Mouse (Mus musculus): Measurements from ENCODE around the gene Zdhhc24. TPM values are rescaled to one million over a fixed set of nuclear protein-coding genes. Genes with fewer than 3 reads are reported as not detected.
"Not testable (repeated sequence)": the region's sequence is repeated elsewhere in the genome, so short reads cannot be mapped to it uniquely, and the experiment has no call there.

Zdhhc24 gene
- polyA plus RNA-seq, 1 experiment from 2014 or later = 11.6 TPM

DNA sequence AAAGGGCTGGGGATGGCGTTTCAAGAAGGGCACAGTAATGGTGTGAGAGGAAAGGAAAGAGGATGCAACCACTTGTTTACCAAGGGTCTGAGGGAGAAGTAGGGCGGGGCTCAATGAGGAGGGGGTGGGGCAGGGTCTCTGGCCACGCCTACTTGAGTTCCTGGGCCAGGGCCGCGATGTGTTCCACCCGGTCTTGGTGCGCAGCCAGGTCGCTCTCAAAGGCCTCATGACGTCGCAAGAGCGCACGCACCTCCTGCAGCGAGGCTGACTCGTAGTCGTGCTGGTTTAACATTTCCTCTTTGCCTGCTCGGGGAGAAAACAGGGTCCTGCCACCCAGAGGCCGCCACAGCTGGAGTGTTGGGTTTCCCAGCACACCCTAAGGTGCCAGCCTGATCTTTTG, 13.3 kb upstream of the Zdhhc24 start:
- peak overlapping the region; percentile 52; the same call in 1 of the 2 replicates for H3K9ac ChIP-seq (ENCODE audit: low read length)
- no peaks in the 10 kb centered on the region for H3K27me3 ChIP-seq (ENCODE audit: control insufficient read depth, insufficient read depth, low read length)
- ATAC-seq (ENCODE audit: insufficient read depth, low FRiP score) = no peak
- H3K4me2 ChIP-seq (ENCODE audit: low read depth, low read length) = peak overlapping the region; percentile 37; the same call in 1 of the 2 replicates
- H3K4me3 ChIP-seq (replicated peaks; ENCODE audit: low read length) = no peak overlapping the region; the same call in 1 of the 2 replicates
- no peak overlapping the region for H3K27ac ChIP-seq (ENCODE audit: low read length)
- peaks cover 6% of the 10 kb centered on the region for H3K4me1 ChIP-seq (ENCODE audit: control insufficient read depth, insufficient read depth, low read length)
- no peaks in the 10 kb centered on the region for H3K36me3 ChIP-seq (ENCODE audit: control insufficient read depth, insufficient read depth, low read length)
- H3K9me3 ChIP-seq (replicated peaks; ENCODE audit: control insufficient read depth, low read length) = no peaks in the 10 kb centered on the region
- WGBS = 3% methylated on average over 17 of the region's 17 CpGs

DNA sequence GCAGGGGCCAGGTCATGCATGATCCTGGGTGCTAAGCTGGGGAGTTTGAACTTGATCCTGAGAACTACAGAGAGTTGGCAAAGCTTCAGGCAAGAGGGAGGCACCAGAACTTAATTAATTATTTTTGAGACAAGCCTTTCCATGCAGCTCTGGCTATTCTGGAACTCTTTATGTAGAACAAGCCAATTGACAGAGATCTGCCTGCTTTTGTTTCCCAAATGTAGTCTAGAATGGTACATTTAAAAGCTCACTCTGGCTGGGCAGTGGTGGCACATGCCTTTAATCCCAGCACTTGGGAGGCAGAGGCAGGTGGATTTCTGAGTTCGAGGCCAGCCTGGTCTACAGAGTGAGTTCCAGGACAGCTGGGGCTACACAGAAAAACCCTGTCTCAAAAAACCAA, 3.9 kb upstream of the Zdhhc24 start:
- H3K4me2 ChIP-seq (ENCODE audit: low read depth, low read length); H3K36me3 ChIP-seq (ENCODE audit: control insufficient read depth, insufficient read depth, low read length); H3K4me3 ChIP-seq (replicated peaks; ENCODE audit: low read length); H3K27me3 ChIP-seq (ENCODE audit: control insufficient read depth, insufficient read depth, low read length); H3K4me1 ChIP-seq (ENCODE audit: control insufficient read depth, insufficient read depth, low read length); H3K9me3 ChIP-seq (replicated peaks; ENCODE audit: control insufficient read depth, low read length); H3K27ac ChIP-seq (ENCODE audit: low read length); ATAC-seq (ENCODE audit: insufficient read depth, low FRiP score); H3K9ac ChIP-seq (ENCODE audit: low read length): not testable (repeated sequence)
- 94% methylated on average over 1 of the region's 1 CpGs for WGBS

DNA sequence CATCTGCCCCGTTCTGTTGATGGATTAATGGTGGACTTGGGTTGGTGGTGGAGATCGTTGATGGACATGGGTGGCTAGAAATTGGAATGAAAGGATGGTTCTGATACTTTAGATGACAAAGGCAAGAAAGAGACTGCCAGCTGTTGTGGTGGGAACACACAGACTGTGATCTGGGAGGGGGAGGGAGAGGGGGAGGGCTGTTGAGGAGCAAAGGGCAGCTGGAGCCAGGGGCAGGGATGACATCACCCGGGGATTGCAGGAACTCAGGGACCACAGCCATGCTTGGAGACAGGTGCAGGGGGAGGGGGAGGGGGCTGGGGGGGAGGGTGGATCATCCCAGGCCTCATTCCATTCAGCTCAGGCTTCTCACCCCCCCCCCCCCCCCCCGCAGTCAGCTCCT, 2.2 kb upstream of the Zdhhc24 start:
- ATAC-seq (ENCODE audit: insufficient read depth, low FRiP score) = no peak
- H3K27ac ChIP-seq (ENCODE audit: low read length) = no peak overlapping the region
- no peaks in the 10 kb centered on the region for H3K27me3 ChIP-seq (ENCODE audit: control insufficient read depth, insufficient read depth, low read length)
- no peaks in the 10 kb centered on the region for H3K36me3 ChIP-seq (ENCODE audit: control insufficient read depth, insufficient read depth, low read length)
- H3K4me1 ChIP-seq (ENCODE audit: control insufficient read depth, insufficient read depth, low read length) = peaks cover 4% of the 10 kb centered on the region
- H3K9me3 ChIP-seq (replicated peaks; ENCODE audit: control insufficient read depth, low read length) = no peaks in the 10 kb centered on the region
- H3K4me3 ChIP-seq (replicated peaks; ENCODE audit: low read length) = no peak overlapping the region
- WGBS = 55% methylated on average over 4 of the region's 4 CpGs
- no peak overlapping the region for H3K4me2 ChIP-seq (ENCODE audit: low read depth, low read length)
- H3K9ac ChIP-seq (ENCODE audit: low read length) = no peak overlapping the region

DNA sequence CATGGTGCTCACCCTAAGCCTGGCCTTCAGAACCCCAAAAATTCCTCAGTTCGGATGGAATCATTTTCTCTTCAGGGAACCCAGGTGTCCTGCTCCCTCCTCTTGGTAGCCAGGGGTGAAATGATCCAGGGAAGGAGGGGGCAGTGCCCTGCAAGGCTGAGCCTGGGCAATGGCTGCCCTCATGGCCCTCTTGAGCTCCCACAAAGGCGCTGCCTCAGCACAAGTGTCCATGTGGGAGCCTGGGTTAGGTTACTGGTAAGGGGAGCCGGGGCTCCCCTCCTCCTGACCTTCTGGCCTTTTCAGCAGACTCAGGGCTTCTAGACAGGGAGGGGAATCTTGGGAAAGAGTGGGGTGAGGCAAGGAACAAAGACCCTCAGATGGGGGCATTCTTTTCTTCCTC, 1.7 kb upstream of the Zdhhc24 start:
- no peak for ATAC-seq (ENCODE audit: insufficient read depth, low FRiP score)
- Histone ChIP-seq H3K27me3 (ENCODE audit: control insufficient read depth, insufficient read depth, low read length) (no peaks in the 10 kb centered on the region), H3K4me3 (replicated peaks; ENCODE audit: low read length) (no peak overlapping the region), H3K4me2 (ENCODE audit: low read depth, low read length) (no peak overlapping the region), H3K9ac (ENCODE audit: low read length) (no peak overlapping the region), H3K4me1 (ENCODE audit: control insufficient read depth, insufficient read depth, low read length) (peaks cover 4% of the 10 kb centered on the region), H3K9me3 (replicated peaks; ENCODE audit: control insufficient read depth, low read length) (no peaks in the 10 kb centered on the region), H3K27ac (ENCODE audit: low read length) (no peak overlapping the region), H3K36me3 (ENCODE audit: control insufficient read depth, insufficient read depth, low read length) (no peaks in the 10 kb centered on the region)
- WGBS = 70% methylated on average over 3 of the region's 3 CpGs

- Histone ChIP-seq H3K9me3 (replicated peaks; ENCODE audit: control insufficient read depth, low read length) (no peaks in the 10 kb centered on the region), H3K27me3 (ENCODE audit: control insufficient read depth, insufficient read depth, low read length) (no peaks in the 10 kb centered on the region), H3K4me1 (ENCODE audit: control insufficient read depth, insufficient read depth, low read length) (peaks cover 4% of the 10 kb centered on the region), H3K4me2 (ENCODE audit: low read depth, low read length) (peak within 1 kb of the TSS; percentile 93), H3K27ac (ENCODE audit: low read length) (peak within 1 kb of the TSS; percentile 56), H3K9ac (ENCODE audit: low read length) (peak within 1 kb of the TSS; percentile 95), H3K36me3 (ENCODE audit: control insufficient read depth, insufficient read depth, low read length) (no peaks in the 10 kb centered on the region), H3K4me3 (replicated peaks; ENCODE audit: low read length) (peak within 1 kb of the TSS; percentile 98)
- ATAC-seq (ENCODE audit: insufficient read depth, low FRiP score) = peak; percentile 47; the same call in 1 of the 2 replicates
- 4% methylated on average over 17 of the region's 17 CpGs for WGBS
Measured at GRCm38 (mm10) chr19:4877785-4878184, 683 bp upstream of the Zdhhc24 start, which contains the start of gene Actn3. Gene Actn3 (minus strand): TSS chr19:4877909.

- no peak for ATAC-seq (ENCODE audit: insufficient read depth, low FRiP score)
- Histone ChIP-seq H3K4me2 (ENCODE audit: low read depth, low read length) (peak overlapping the region; percentile 93), H3K9me3 (replicated peaks; ENCODE audit: control insufficient read depth, low read length) (no peaks in the 10 kb centered on the region), H3K27me3 (ENCODE audit: control insufficient read depth, insufficient read depth, low read length) (no peaks in the 10 kb centered on the region), H3K4me1 (ENCODE audit: control insufficient read depth, insufficient read depth, low read length) (peaks cover 4% of the 10 kb centered on the region), H3K4me3 (replicated peaks; ENCODE audit: low read length) (peak overlapping the region; percentile 98), H3K27ac (ENCODE audit: low read length) (no peak overlapping the region), H3K9ac (ENCODE audit: low read length) (peak overlapping the region; percentile 95), H3K36me3 (ENCODE audit: control insufficient read depth, insufficient read depth, low read length) (no peaks in the 10 kb centered on the region)
- 63% methylated on average over 10 of the region's 10 CpGs for WGBS
Measured at GRCm38 (mm10) chr19:4879324-4879703, 846 bp downstream of the Zdhhc24 start.

DNA sequence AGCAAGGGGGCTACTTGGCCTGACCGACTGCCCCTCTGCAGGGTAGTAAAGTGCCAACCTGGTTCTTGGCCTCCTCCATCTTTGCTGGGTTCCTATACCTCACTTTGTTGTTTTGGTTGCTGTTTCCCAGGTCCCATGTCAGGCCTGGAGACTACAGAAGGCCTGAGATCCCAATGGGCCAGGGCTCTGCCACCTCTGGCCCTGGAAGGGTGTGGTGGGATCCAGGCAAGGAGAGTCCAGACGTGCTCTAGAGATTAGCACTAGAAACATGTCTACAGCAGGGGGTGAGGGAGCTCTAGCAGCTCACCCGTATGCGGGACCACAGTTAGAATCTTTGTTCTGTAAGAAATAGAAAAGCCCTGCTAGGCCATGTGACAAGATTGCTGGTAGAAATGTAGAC, 5.5 kb downstream of the Zdhhc24 start:
- Histone ChIP-seq H3K9me3 (replicated peaks; ENCODE audit: control insufficient read depth, low read length) (no peaks in the 10 kb centered on the region), H3K4me3 (replicated peaks; ENCODE audit: low read length) (no peak overlapping the region), H3K27me3 (ENCODE audit: control insufficient read depth, insufficient read depth, low read length) (no peaks in the 10 kb centered on the region), H3K27ac (ENCODE audit: low read length) (no peak overlapping the region), H3K4me1 (ENCODE audit: control insufficient read depth, insufficient read depth, low read length) (peaks cover 4% of the 10 kb centered on the region), H3K9ac (ENCODE audit: low read length) (no peak overlapping the region), H3K4me2 (ENCODE audit: low read depth, low read length) (no peak overlapping the region), H3K36me3 (ENCODE audit: control insufficient read depth, insufficient read depth, low read length) (no peaks in the 10 kb centered on the region)
- no peak for ATAC-seq (ENCODE audit: insufficient read depth, low FRiP score)
- 79% methylated on average over 4 of the region's 4 CpGs for WGBS

DNA sequence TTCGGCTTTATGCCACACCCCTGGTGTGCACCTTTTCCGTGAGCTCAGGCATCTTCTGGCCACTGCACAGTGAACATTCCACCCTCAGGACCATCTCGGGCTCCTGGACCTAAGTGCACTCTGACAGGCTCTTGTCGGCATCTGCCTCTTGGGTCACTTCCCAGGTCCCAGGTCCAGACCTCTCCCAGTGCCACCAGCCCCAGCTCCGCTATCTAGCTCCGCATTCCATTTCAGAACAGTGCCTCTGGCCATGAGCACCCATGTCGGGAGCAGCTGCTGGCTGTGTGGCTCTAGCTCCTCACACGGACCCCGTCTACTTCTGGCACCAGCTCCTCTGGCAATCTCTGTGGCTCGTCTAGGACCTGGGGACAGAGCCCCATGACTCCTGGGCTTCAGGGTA, 11.3 kb downstream of the Zdhhc24 start:
- Histone ChIP-seq H3K4me2 (ENCODE audit: low read depth, low read length) (no peak overlapping the region), H3K27me3 (ENCODE audit: control insufficient read depth, insufficient read depth, low read length) (no peaks in the 10 kb centered on the region), H3K9ac (ENCODE audit: low read length) (no peak overlapping the region), H3K4me1 (ENCODE audit: control insufficient read depth, insufficient read depth, low read length) (no peaks in the 10 kb centered on the region), H3K4me3 (replicated peaks; ENCODE audit: low read length) (no peak overlapping the region), H3K9me3 (replicated peaks; ENCODE audit: control insufficient read depth, low read length) (no peaks in the 10 kb centered on the region), H3K27ac (ENCODE audit: low read length) (no peak overlapping the region), H3K36me3 (ENCODE audit: control insufficient read depth, insufficient read depth, low read length) (no peaks in the 10 kb centered on the region)
- 85% methylated on average over 10 of the region's 10 CpGs for WGBS
- ATAC-seq (ENCODE audit: insufficient read depth, low FRiP score) = no peak

DNA sequence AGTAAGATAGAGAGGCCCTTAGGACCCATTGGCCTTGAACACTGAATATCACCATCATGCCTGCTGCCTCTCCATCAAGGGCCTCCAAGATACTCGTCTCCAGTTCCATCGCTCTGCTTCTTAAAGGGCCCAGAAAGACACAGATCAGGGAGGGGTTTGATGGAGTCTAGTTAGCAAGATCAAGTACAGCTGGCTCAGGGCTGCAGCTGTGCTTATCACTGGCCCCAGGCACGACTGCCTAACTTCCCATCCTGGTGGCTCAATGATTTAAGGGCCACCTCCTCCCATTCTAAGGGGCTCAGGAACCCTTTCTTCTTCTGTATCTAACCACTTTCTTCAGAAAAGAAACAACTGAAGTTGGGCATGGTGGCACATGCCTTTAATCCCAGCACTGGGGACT, 13.3 kb downstream of the Zdhhc24 start:
- H3K4me1 ChIP-seq (ENCODE audit: control insufficient read depth, insufficient read depth, low read length) = no peaks in the 10 kb centered on the region
- no peaks in the 10 kb centered on the region for H3K27me3 ChIP-seq (ENCODE audit: control insufficient read depth, insufficient read depth, low read length)
- WGBS = 68% methylated on average over 3 of the region's 3 CpGs
- H3K9ac ChIP-seq (ENCODE audit: low read length) = no peak overlapping the region
- no peak overlapping the region for H3K4me2 ChIP-seq (ENCODE audit: low read depth, low read length)
- ATAC-seq (ENCODE audit: insufficient read depth, low FRiP score) = no peak
- no peak overlapping the region for H3K27ac ChIP-seq (ENCODE audit: low read length)
- no peaks in the 10 kb centered on the region for H3K9me3 ChIP-seq (replicated peaks; ENCODE audit: control insufficient read depth, low read length)
- H3K36me3 ChIP-seq (ENCODE audit: control insufficient read depth, insufficient read depth, low read length) = no peaks in the 10 kb centered on the region
- no peak overlapping the region for H3K4me3 ChIP-seq (replicated peaks; ENCODE audit: low read length)
